Mouse (Mus musculus) CH12.LX (cell line): ENCODE measurements around the gene Abhd16b.

Experiments used
- BHLHE40 ChIP-seq: IDR thresholded peaks from 2 replicates; pipeline ENCODE4 v1.6.1; 2011; ENCODE audit warnings: mild to moderate bottlenecking, low read depth, low read length, improper control_type of control experiment
- CTCF ChIP-seq, 2 experiments: IDR thresholded peaks in 1 of 2; conservative IDR thresholded peaks in 1 of 2; 2 replicates each; pipeline ENCODE4 v1.5.1; 2011 to 2012; ENCODE audit warnings: low read depth in 2 of 2, low read length in 2 of 2, improper control_type of control experiment in 1 of 2, inconsistent platforms in 1 of 2, mild to moderate bottlenecking in 1 of 2, moderate library complexity in 1 of 2
- MAX ChIP-seq: IDR thresholded peaks from 2 replicates; pipeline ENCODE4 v1.6.1; 2011; ENCODE audit warnings: low read length, improper control_type of control experiment
- NELFE ChIP-seq: IDR thresholded peaks from 2 replicates; pipeline ENCODE4 v1.6.1; 2011; ENCODE audit warnings: low read depth, low read length, improper control_type of control experiment
- POLR2A ChIP-seq: IDR thresholded peaks from 2 replicates; pipeline ENCODE4 v1.6.1; 2011; ENCODE audit warnings: low read depth, mild to moderate bottlenecking, improper control_type of control experiment, low read length

DNA sequence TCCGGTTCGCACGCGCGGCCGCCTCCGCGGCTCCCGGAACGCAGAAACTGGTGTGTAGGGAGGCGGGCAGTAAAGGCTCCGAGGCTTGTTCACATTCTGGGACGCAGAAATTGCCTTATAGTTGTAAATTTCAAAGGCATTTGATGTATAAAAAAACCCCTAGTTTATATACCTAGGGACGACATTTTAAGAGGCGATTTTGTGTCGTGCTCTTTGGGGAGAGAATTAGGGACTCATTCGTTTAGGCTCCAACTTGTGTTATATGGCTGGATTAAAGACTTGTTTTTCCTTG lies 27.9 kb downstream of the Abhd16b start:
- TF ChIP-seq NELFE (no peak), POLR2A (no peak), MAX (no peak), CTCF (conservative IDR thresholded peaks at IDR 0.05 in 1 of 2, IDR thresholded peaks at IDR 0.05 in 1 of 2; ENCODE audit: low read depth in 2 of 2, low read length in 2 of 2) (no peak), BHLHE40 (no peak)
